Mouse (Mus musculus) left cerebral cortex, adult 8-10 months (tissue): Measurements from ENCODE around the gene Dgki. TPM values are rescaled to one million over a fixed set of nuclear protein-coding genes. Genes with fewer than 3 reads are reported as not detected.

Source experiments
- DNase-seq, 2 experiments: peaks; one replicate each; pipeline ENCODE4 v3.0.0; 2022; ENCODE audit warnings: low spot score in 2 of 2
- total RNA-seq, 4 experiments: library from RNA; stranded (reverse); gene quantifications; 2 replicates each; pipeline ENCODE4 v1.2.4; 2022

Gene Dgki
- total RNA-seq, 4 experiments from 2014 or later = 88.8 to 107 (median 95.6) TPM

GRCm38 (mm10) chr6:36858258-36859041 lies 441.5 kb downstream of the Dgki start:
- DNase-seq = no peak

GRCm38 (mm10) chr6:36857627-36858257 lies 442.2 kb downstream of the Dgki start:
- DNase-seq = no peak

- peak; percentile 71 to 88 for DNase-seq
Measured at GRCm38 (mm10) chr6:36850422-36851129, 449.4 kb downstream of the Dgki start.

GRCm38 (mm10) chr6:36845288-36845687 lies 454.7 kb downstream of the Dgki start:
- DNase-seq = no peak

- DNase-seq = no peak
Measured at GRCm38 (mm10) chr6:36844258-36844657, 455.7 kb downstream of the Dgki start.

GRCm38 (mm10) chr6:36843031-36843488 lies 456.9 kb downstream of the Dgki start:
- DNase-seq = peak in 1 of 2 experiments; percentile 58

GRCm38 (mm10) chr6:36842101-36842922 lies 457.7 kb downstream of the Dgki start:
- no peak for DNase-seq

- DNase-seq = no peak
Measured at GRCm38 (mm10) chr6:36841701-36842100, 458.3 kb downstream of the Dgki start.

GRCm38 (mm10) chr6:36841174-36841573 lies 458.8 kb downstream of the Dgki start:
- no peak for DNase-seq

GRCm38 (mm10) chr6:36838747-36839146 lies 461.2 kb downstream of the Dgki start:
- DNase-seq = no peak

- DNase-seq = no peak
Measured at GRCm38 (mm10) chr6:36835351-36835750, 464.6 kb downstream of the Dgki start.

GRCm38 (mm10) chr6:36834695-36835265 lies 465.2 kb downstream of the Dgki start:
- DNase-seq = no peak

- no peak for DNase-seq
Measured at GRCm38 (mm10) chr6:36832681-36833080, 467.3 kb downstream of the Dgki start.

- no peak for DNase-seq
Measured at GRCm38 (mm10) chr6:36832207-36832606, 467.8 kb downstream of the Dgki start.

GRCm38 (mm10) chr6:36830371-36830925 lies 469.5 kb downstream of the Dgki start:
- DNase-seq = no peak

GRCm38 (mm10) chr6:36819784-36820050 lies 480.3 kb downstream of the Dgki start:
- no peak for DNase-seq

- DNase-seq = peak; percentile 57 to 75
Measured at GRCm38 (mm10) chr6:36819019-36819783, 480.8 kb downstream of the Dgki start.

- DNase-seq = no peak
Measured at GRCm38 (mm10) chr6:36818281-36819018, 481.5 kb downstream of the Dgki start.

- no peak for DNase-seq
Measured at GRCm38 (mm10) chr6:36816666-36817065, 483.3 kb downstream of the Dgki start.
